Mouse (Mus musculus): ENCODE data around the gene Fam186b.

DNA sequence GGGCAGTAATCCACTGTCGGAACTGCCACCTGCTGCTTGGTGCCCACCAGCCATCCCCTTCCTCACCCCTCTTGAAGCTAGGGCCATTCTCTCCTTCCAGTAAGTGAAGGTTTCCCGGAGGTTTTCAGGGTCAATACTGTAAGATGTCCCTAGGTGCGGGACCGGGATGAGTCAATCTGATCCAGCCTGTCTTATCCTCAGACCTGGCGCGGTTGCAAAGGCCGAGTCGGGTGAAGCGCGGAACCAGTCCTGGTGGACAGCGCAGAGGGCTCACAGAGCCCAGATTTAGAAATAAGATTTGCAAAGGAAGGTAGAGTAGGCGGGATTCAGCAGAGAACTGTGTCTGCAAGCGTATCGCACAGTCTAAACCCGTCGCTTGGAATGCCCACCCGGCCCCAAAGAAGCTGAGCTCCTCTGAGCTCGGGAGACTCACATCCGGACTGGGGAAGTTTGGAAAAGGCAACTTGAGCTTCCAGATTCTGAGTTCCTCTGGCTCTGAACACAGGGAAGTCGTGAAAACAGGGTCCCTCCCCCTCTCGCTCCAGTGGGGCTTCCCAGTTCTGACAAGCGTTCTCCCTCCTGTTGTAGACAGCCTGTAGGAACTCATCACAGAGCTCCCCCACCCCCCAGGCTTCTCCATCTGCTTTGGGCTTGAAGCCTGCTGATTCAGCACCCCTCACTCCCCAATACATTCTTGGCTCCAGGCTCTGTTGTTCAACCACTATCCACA lies 70.4 kb downstream of the Fam186b start:
- TF ChIP-seq CTCF (IDR thresholded peaks at IDR 0.05; ENCODE audit: low read depth, low read length) (no peak), POLR2A (IDR thresholded peaks at IDR 0.05; ENCODE audit: insufficient read depth, low read length) (no peak), EP300 (IDR thresholded peaks at IDR 0.05; ENCODE audit: insufficient read depth, low read depth, low read length) (no peak)

All from ES-Bruce4 (cell line).